Mouse (Mus musculus) heart, adult 2 months (tissue): ENCODE data around the gene Necab2.

Source experiments
- CTCF ChIP-seq: fragments of 200-600 bp; IDR thresholded peaks from 2 replicates; pipeline ENCODE4 v1.8.1; 2022; ENCODE audit warnings: antibody characterized with exemption, mild to moderate bottlenecking, moderate library complexity
- EP300 ChIP-seq: fragments of 200-500 bp; IDR thresholded peaks from 2 replicates; pipeline ENCODE4 v1.6.1; 2011; ENCODE audit warnings: low read depth, low read length, control low read depth; ENCODE audit not compliant: insufficient read depth
- POLR2A ChIP-seq: fragments of 200-500 bp; IDR thresholded peaks from 2 replicates; pipeline ENCODE4 v1.6.1; 2011; ENCODE audit warnings: mild to moderate bottlenecking, low read depth, low read length, control low read depth; ENCODE audit not compliant: insufficient read depth

DNA sequence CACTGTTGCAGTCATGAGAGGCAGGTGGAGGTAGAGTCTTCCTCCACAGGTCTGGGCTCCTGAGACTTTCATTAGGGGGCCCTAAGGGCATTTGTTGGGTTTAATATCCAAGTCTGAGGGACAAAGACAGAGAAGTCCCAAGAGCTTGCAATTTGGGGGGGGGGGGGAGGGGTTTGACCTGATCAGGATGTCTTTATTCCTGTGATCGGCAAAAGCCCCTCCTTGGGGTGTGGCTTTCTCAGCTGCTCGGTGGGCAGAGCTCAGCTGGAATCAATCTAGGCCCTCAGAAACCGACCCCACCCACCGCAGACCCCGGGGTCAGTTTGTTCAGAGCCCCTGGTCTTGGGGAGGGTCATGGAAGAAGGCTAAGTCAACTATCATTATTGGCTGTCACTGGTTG, 55.1 kb downstream of the Necab2 start, which contains the start of gene Slc38a8:
- TF ChIP-seq POLR2A (no peak), CTCF (no peak), EP300 (no peak)
